Mouse (Mus musculus) layer of hippocampus, postnatal 25 days (tissue): ENCODE results near the gene Prss27. TPM values are rescaled to one million over a fixed set of nuclear protein-coding genes. Genes with fewer than 3 reads are reported as not detected.
A peak's percentile ranks its signal among the peaks of the same experiment; 100 is the strongest.

Experiments used
- DNase-seq, 2 experiments: peaks; one replicate each; pipeline ENCODE4 v3.0.0; 2022; ENCODE audit warnings: mixed read lengths in 2 of 2, low spot score in 1 of 2; ENCODE audit errors: extremely low spot score in 1 of 2
- total RNA-seq, 2 experiments: library from RNA; stranded (reverse); gene quantifications; 2 replicates each; pipeline ENCODE4 v1.2.3; 2021

Gene Prss27
- total RNA-seq, result not detected

- DNase-seq, result no peak
These were observed at the start of gene Prss27 for GRCm38 (mm10) chr17:24037844-24038243. Gene Prss27 (plus strand): TSS chr17:24038144.

- DNase-seq, result peak in 1 of 2 experiments; percentile 18
These were observed 48.1 kb upstream of the Prss27 start for GRCm38 (mm10) chr17:23989802-23990201.

GRCm38 (mm10) chr17:23992789-23993553, 45.0 kb upstream of the Prss27 start:
- DNase-seq, result no peak

- peak; percentile 95 to 99 for DNase-seq
These were observed 44.1 kb upstream of the Prss27 start for GRCm38 (mm10) chr17:23993559-23994428.

- DNase-seq, result no peak
These were observed 43.3 kb upstream of the Prss27 start for GRCm38 (mm10) chr17:23994667-23995066.

GRCm38 (mm10) chr17:23995421-23995820, 42.5 kb upstream of the Prss27 start:
- no peak for DNase-seq

- DNase-seq, result no peak
These were observed 40.0 kb upstream of the Prss27 start, which contains the start of gene Prss22 for GRCm38 (mm10) chr17:23997901-23998300. Gene Prss22 (minus strand): TSS chr17:23998100.

GRCm38 (mm10) chr17:23998383-23998782, 39.6 kb upstream of the Prss27 start:
- no peak for DNase-seq

- DNase-seq, result peak; percentile 52 to 57
These were observed 37.5 kb upstream of the Prss27 start for GRCm38 (mm10) chr17:24000404-24000803.

- no peak for DNase-seq
These were observed 33.8 kb upstream of the Prss27 start for GRCm38 (mm10) chr17:24004071-24004665.

- DNase-seq, result no peak
These were observed 32.9 kb upstream of the Prss27 start for GRCm38 (mm10) chr17:24005049-24005448.

GRCm38 (mm10) chr17:24006930-24007329, 31.0 kb upstream of the Prss27 start:
- DNase-seq, result no peak

- DNase-seq, result no peak
These were observed 30.6 kb upstream of the Prss27 start for GRCm38 (mm10) chr17:24007391-24007790.

GRCm38 (mm10) chr17:24008105-24008504, 29.8 kb upstream of the Prss27 start:
- no peak for DNase-seq

GRCm38 (mm10) chr17:24009617-24010016, 28.3 kb upstream of the Prss27 start:
- no peak for DNase-seq

- DNase-seq, result no peak
These were observed 25.0 kb upstream of the Prss27 start for GRCm38 (mm10) chr17:24012921-24013320.

- DNase-seq, result no peak
These were observed 23.4 kb upstream of the Prss27 start for GRCm38 (mm10) chr17:24014433-24014965.

- peak in 1 of 2 experiments; percentile 32 for DNase-seq
These were observed 22.2 kb upstream of the Prss27 start for GRCm38 (mm10) chr17:24015727-24016126.

- no peak for DNase-seq
These were observed 17.2 kb upstream of the Prss27 start for GRCm38 (mm10) chr17:24020696-24021095.

- no peak for DNase-seq
These were observed 16.4 kb upstream of the Prss27 start for GRCm38 (mm10) chr17:24021375-24022199.
